In genomic region chr5:73340723-73341235, GRCm38 (mm10) we compare ENCODE assay signal across 7 mouse cellular contexts. TPM values are rescaled to one million over a fixed set of nuclear protein-coding genes. Genes with fewer than 3 reads are reported as not detected.
DNase-seq lines count a peak whose midpoint lies in the region; ATAC-seq and TF ChIP-seq lines count a peak whose summit lies in the region.

TSS of gene Ociad2 (minus strand) at chr5:73341028.

- H3K27ac ChIP-seq in left cerebral cortex, adult 2 months, result peak within 1 kb of the TSS; percentile 72
- no peak within 1 kb of the TSS for H3K27ac ChIP-seq in embryonic facial prominence, embryonic 15.5 days (replicated peaks)
- H3K27ac ChIP-seq in hindbrain, postnatal 0 days, result no peak within 1 kb of the TSS
- no peak within 1 kb of the TSS for H3K27ac ChIP-seq in neural tube, embryonic 15.5 days (replicated peaks)

- H3K4me3 ChIP-seq in left cerebral cortex, adult 2 months, result no peak within 1 kb of the TSS
- no peak within 1 kb of the TSS for H3K4me3 ChIP-seq in embryonic facial prominence, embryonic 15.5 days (replicated peaks)
- no peak within 1 kb of the TSS for H3K4me3 ChIP-seq in hindbrain, postnatal 0 days (ENCODE audit: low read length)
- no peak within 1 kb of the TSS for H3K4me3 ChIP-seq in neural tube, embryonic 15.5 days (replicated peaks)

- no peak within 1 kb of the TSS for H3K4me2 ChIP-seq in embryonic facial prominence, embryonic 15.5 days (replicated peaks)
- no peak within 1 kb of the TSS for H3K4me2 ChIP-seq in hindbrain, postnatal 0 days (ENCODE audit: low read depth, low read length)
- no peak within 1 kb of the TSS for H3K4me2 ChIP-seq in neural tube, embryonic 15.5 days

- H3K9me3 ChIP-seq in embryonic facial prominence, embryonic 15.5 days (replicated peaks), result no peaks in the 10 kb centered on the region
- H3K9me3 ChIP-seq in hindbrain, postnatal 0 days (ENCODE audit: low read length), result no peaks in the 10 kb centered on the region
- no peaks in the 10 kb centered on the region for H3K9me3 ChIP-seq in neural tube, embryonic 15.5 days (replicated peaks)

- no peak for TF ChIP-seq CTCF in left cerebral cortex, adult 2 months (IDR thresholded peaks at IDR 0.05)
- TF ChIP-seq CTCF in hindbrain, postnatal 0 days (IDR thresholded peaks at IDR 0.05; ENCODE audit: low read depth), result no peak

- 77% methylated on average over 8 of the region's 8 CpGs for WGBS in embryonic facial prominence, embryonic 15.5 days
- 71% methylated on average over 8 of the region's 8 CpGs for WGBS in hindbrain, postnatal 0 days
- WGBS in neural tube, embryonic 15.5 days, result 79% methylated on average over 8 of the region's 8 CpGs

- H3K9ac ChIP-seq in embryonic facial prominence, embryonic 15.5 days, result no peak within 1 kb of the TSS
- no peak within 1 kb of the TSS for H3K9ac ChIP-seq in hindbrain, postnatal 0 days (replicated peaks; ENCODE audit: low read length)
- no peak within 1 kb of the TSS for H3K9ac ChIP-seq in neural tube, embryonic 15.5 days (replicated peaks)

- intact Hi-C loops in left cerebral cortex, adult 2 months (cut with DNase I), result loop anchor here (1.0 kb wide), 1 partner anchor 19 kb away; no protein-coding TSS in a partner anchor

- H3K27me3 ChIP-seq in embryonic facial prominence, embryonic 15.5 days, result no peaks in the 10 kb centered on the region
- H3K27me3 ChIP-seq in hindbrain, postnatal 0 days (ENCODE audit: insufficient read depth, low read length), result no peaks in the 10 kb centered on the region
- H3K27me3 ChIP-seq in neural tube, embryonic 15.5 days (replicated peaks), result no peaks in the 10 kb centered on the region

- H3K4me1 ChIP-seq in embryonic facial prominence, embryonic 15.5 days, result peaks cover 14% of the 10 kb centered on the region
- no peaks in the 10 kb centered on the region for H3K4me1 ChIP-seq in hindbrain, postnatal 0 days (ENCODE audit: insufficient read depth, low read length)
- peaks cover 15% of the 10 kb centered on the region for H3K4me1 ChIP-seq in neural tube, embryonic 15.5 days

- DNase-seq in left cerebral cortex, adult 2 months (ENCODE audit: extremely low spot score in 1 of 2, low spot score in 2 of 2), result no peak
- DNase-seq in left cerebral cortex, adult 9 months (ENCODE audit: low spot score in 2 of 2), result no peak
- DNase-seq in hindbrain, postnatal 0 days (ENCODE audit: low spot score), result no peak
- DNase-seq in thymus, postnatal 25 days, result no peak
- DNase-seq in cerebellum, postnatal 25 days, result no peak

- ATAC-seq in embryonic facial prominence, embryonic 15.5 days (ENCODE audit: insufficient number of reproducible peaks, low FRiP score, low TSS enrichment, low read depth), result no peak
- ATAC-seq in hindbrain, postnatal 0 days, result no peak
- no peak for ATAC-seq in neural tube, embryonic 15.5 days (ENCODE audit: low FRiP score)

- H3K36me3 ChIP-seq in embryonic facial prominence, embryonic 15.5 days, result no peaks in the 10 kb centered on the region
- H3K36me3 ChIP-seq in hindbrain, postnatal 0 days (ENCODE audit: insufficient read depth, low read length), result no peaks in the 10 kb centered on the region
- H3K36me3 ChIP-seq in neural tube, embryonic 15.5 days, result no peaks in the 10 kb centered on the region

RNA-seq across cellular contexts. Expression of gene Ociad2, which starts in this region (rescaled TPM):
- 100 to 1,000 TPM; 114 to 137 TPM for total RNA-seq in left cerebral cortex, adult 2 months (2021)
- polyA plus RNA-seq in embryonic facial prominence, embryonic 15.5 days (2015; fragmentation: Nextera tagmentation; extraction: Ambion mirVana), result 12.0 and 13.5 TPM in 2 replicates
- total RNA-seq in hindbrain, postnatal 0 days (2014; rRNA removed), result 7.2 and 15.7 TPM in 2 replicates
- 28.8 and 31.3 TPM in 2 replicates for polyA plus RNA-seq in hindbrain, postnatal 0 days (2015; fragmentation: Nextera tagmentation; extraction: Ambion mirVana)
- polyA plus RNA-seq in neural tube, embryonic 15.5 days (2015; fragmentation: Nextera tagmentation; extraction: Ambion mirVana), result 25.4 and 35.8 TPM in 2 replicates
